Mouse (Mus musculus) cerebellum, postnatal 25 days (tissue): Measurements from ENCODE around the gene Defb30.

Experiments
- DNase-seq, 2 experiments: peaks; one replicate each; pipeline ENCODE4 v3.0.0; 2021; ENCODE audit warnings: mixed read lengths in 2 of 2

The Defb30 gene

DNA sequence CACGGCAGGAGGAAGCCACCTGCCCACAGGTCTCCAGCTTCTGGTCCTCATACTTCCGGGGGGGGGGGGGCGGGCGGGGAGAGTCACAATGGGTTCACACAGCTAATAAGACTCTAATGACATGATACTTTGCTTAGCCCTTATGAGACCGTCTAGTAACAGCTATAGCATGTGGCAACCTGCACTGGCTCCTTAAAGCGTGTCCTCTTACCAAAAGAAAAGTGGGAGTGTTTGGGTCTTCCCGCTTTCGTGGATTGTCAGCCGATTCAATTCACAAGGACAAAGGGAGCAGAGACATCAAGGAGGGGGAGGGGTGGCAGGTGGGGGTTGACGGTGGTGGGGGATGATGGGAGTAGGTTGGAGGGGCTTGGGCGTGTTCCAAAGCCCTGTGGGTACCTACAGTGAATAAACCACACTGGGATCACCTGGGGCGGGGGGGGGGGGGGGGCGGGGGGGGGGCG, at the start of gene Defb30:
Gene Defb30, minus strand, starts transcription at position 51 of the 461 bp plus-strand sequence.
- no peak for DNase-seq

GRCm38 (mm10) chr14:63067708-63068107, 17.9 kb upstream of the Defb30 start:
- DNase-seq = no peak

DNA sequence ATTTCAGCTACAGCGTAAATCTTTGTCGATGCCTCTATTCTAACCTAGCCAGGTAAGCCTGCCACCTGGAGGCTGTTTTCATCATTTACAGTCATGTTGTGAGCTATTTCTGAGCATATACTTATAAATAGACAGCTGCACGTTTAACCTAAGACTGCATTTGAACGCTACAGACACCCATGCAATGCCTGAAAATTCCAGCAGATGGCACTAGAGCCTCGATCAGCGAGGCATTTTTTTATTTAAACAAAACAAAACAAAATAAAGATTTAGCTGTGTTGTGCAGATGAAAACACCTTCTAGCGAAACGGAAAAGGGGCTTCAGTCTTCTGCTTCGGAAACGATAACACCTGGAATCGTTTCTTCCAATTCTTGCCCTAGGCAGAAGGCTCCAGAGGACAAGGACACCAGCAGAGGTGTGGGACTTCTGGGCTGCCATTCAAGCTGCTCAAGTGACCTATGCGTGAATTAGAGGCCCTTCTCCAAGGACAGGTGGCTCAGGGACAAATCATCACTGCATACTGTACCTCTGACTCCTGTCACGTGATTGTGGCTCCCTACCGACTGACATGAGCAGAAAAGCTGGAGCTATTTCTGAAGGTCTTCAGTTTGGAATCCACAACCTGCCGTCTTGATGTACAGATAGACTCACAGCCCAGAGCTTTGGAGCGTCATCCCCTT, 17.0 kb upstream of the Defb30 start:
- DNase-seq = peak; percentile 75 to 87

GRCm38 (mm10) chr14:63065391-63065790, 15.6 kb upstream of the Defb30 start:
- no peak for DNase-seq

DNA sequence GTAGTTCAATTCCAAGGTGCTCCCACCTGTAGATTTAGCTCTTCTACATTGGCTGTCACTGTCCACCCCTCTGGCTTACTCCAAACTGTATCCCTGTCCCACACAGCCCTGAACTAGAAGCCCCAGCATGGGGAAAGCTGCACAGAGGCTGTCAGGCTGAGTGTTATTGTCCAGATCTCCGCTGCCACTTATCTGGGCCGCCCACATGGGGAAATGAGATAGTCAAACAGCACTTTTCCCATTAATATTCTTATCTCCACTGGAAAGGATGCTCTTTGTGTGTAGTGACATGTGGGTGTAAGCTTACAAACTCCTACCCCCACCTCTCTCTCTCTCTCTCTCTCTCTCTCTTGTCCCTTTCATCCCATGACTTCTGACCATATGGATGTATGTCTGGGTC, 12.4 kb upstream of the Defb30 start:
- DNase-seq = no peak

DNA sequence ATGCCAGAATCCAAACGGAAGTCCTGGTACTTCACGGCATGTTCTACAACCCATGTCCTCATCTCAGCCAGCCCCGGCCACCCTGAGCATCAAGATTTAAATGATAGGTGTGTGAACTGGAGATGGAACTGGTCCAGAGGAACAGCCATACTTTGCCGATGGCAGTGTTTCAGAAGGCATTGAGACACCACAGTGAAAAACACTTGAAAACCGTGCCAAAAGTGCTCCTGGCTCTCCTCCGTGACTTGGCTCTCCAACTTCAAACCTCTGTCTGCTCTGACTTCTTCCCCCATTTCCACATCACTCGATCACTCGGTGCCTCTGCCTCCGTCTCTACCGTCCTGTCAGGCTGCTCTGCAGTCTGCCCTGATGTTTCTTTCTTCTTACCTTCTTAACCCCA, 10.6 kb upstream of the Defb30 start:
- DNase-seq = no peak

- DNase-seq = peak; percentile 84 to 90
These were observed 5.0 kb upstream of the Defb30 start for GRCm38 (mm10) chr14:63054729-63055128.

DNA sequence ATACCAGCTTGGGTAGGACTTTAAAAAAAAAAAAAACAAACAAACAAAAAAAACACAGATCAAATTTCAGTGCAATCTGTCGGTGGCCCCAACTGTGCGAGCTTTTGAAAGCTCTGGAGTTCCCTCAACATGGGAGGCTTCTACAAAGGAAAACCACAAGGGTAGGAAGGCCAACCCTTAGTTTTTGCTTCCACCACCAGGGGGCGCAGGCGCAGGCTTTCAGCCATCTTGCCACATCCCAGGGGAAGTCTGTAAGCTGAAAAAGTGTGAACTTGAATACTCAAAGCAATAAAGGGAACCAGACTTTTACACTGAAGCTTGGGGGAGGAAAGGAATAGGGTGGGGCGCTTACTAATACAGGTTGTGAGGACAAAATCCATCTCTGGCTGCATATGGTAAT, 1.0 kb upstream of the Defb30 start:
- peak; percentile 59 to 75 for DNase-seq

DNA sequence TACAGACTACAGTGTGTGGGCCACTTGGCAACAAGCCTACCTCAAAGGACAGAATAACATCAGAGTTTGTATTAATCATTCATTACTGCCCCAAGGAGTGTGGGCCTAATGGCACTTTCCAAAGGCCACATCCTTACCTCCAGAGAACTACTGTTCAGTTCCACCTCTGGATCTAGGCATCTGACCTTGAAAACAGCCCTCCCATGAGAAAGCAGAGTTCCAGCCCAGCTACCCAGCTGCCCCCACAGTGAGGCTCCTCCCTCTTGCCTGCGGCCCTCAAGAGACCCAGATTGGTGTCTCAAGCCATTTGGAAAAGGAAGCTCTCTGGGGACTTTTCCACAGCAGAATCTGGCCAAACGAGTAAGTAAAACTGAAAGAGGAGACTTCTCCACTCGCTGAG, 3.1 kb downstream of the Defb30 start, which contains the start of gene Defb42:
Gene Defb42, plus strand, starts transcription at position 301 of the 400 bp plus-strand sequence.
- no peak for DNase-seq

DNA sequence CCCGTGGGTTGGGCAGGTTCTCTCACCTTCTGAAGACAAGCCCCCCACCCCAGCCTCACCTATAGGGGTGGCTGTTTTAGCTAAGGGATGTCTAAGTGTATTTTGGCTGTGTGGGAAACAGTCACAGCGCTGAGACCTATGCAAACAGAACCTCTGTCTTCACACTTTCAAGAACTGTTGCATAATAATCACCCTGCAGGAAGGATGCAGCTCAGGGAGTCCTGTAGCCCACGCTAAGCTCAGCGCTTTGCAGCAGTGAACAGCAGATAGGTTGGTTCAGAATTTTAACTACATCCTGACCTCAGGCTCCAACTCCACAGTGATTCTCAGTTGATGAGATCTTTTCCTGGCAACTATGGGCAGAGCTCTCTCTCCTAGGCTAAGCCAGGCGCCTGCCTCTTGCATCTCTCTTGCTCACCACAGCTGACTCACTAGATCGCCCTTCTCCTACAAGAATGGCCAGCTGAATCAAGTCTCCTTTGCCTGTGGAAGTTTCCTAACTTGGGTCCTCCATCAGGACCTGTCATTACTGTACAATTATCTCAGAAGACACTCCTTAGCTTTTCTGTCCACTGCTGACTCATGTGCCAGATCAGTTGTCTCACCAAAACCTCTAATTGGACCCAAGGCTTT, 29.1 kb downstream of the Defb30 start:
- no peak for DNase-seq

DNA sequence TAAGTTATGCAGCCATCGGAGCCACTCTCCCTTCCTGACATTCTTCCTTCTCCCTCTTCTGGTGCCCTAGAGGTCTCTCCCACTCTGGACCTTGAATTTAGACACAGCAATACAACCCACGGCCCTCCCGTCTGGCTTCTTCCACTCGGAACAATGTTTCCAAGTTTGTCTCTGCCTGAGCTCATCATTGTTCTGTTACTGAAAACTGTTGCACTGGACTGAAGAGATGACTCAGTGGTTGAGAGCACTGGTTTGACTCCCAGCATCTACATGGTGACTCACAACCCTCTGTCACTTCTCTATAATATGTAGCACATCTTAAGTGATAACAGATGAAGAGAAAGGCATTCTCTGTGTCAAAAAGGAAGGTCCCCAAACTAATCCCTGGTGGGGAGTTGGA, 35.1 kb downstream of the Defb30 start:
- DNase-seq = no peak

GRCm38 (mm10) chr14:63013082-63013481, 36.7 kb downstream of the Defb30 start:
- DNase-seq = no peak

DNA sequence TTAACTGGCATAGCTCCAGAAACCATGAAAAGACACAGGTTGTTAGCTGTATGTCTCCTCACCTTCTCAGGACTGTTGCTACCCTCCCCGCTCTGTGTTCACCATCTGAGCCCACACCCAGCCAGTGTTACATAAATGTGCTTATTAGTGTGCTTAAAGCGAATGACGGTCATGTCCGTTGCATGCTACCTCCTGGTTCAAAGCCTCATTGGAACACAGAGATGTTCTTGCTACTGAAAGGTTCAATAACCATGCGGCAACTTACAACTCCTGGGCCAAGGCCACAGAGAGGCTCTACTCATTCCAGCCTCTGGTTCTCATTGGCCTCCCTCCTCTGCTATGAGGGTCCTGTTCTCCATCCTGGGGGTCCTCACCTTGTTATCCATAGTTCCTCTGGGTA, 38.3 kb downstream of the Defb30 start, which contains the start of gene Defb43:
Gene Defb43, plus strand, starts transcription at position 301 of the 400 bp plus-strand sequence.
- DNase-seq = no peak

DNA sequence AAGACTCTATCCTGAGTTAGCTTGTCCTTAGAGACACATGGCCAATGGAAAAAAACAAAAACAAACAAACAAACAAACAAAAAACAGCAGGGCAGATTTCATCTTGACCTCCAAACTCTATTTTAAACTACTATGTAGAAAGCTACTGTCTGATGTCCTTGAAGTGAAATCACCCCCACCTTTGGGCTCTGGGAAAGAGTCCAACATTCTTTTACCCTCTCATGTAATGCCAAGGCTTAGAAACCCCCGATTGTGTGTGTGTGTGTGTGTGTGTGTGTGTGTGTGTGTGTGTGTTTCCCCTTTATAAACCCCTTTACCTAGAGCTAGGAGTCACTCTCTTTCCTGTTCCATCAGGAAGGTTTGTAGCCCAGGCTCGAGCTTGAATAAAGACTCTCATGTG, 47.2 kb downstream of the Defb30 start:
- no peak for DNase-seq

DNA sequence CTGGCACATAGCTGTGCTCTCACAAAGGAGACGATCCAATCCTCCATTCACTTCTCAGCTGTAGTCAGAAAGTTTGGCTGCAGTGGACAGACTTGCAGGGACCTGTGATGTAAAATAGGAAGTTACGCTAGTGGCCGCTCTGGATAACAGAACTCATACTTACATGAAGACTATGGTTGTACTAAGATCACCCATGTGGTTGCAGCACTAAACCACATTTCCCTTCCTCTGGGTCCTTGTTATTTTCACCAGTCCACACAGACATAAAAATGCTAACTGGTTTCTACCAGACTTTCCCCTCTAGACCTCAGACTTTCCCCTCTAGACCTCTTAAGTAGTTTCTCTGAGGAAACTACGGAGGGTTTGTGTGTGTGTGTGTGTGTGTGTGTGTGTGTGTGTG, 50.8 kb downstream of the Defb30 start:
- DNase-seq = no peak

- no peak for DNase-seq
These were observed 52.0 kb downstream of the Defb30 start, which contains the start of gene Defb47 for GRCm38 (mm10) chr14:62997777-62998176. Gene Defb47 (plus strand): TSS chr14:62998077.

DNA sequence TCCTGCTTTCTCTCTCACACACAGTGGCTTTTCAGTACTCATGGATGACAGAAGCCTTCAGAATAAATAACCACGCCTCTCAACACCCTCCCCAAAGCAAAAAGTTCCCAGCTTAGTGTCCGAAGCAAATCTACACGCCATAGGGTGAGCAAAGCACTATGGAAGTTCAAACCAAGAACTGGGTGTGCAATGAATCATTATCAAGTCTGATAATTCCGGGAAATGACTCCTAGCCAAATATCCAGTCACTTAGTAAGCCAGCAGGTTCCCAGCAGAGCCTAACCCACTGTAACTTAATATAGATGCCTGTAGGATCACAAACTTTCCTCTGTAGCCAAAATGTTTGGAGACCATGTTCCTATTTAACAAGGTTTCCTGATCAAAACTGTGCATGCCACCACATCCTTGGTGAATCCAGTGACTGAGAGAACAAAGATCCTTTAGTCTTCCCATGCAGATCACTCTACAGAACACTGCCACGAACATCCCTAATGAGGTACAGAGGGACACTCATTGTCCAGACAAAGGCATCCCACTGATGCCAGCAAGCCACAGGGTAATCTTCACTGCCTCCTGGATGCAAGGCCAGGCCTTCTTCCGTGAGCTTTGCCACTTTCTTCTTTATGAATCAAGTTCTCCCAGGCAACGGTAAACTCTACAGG, 57.8 kb downstream of the Defb30 start:
- DNase-seq = no peak

DNA sequence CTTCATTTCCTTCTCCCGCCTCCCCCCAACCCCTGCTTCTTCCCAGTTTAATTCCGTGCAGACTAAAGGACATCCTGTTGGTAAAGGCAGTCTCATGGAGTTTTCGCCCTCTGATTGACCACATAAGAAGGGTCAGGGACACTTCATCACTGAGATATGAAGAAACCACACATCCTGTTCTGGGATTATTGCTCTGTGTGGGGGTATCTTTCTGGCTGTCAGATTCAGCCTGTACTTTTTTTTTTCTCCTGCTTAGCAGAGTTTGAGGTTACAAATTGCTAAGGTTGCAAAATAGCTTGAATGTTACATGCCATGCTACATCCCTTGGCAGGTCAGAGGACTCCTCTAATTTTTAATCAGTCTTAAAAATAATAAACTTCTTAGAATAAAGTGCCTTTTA, 58.5 kb downstream of the Defb30 start:
- DNase-seq = no peak

GRCm38 (mm10) chr14:62984410-62984809, 65.3 kb downstream of the Defb30 start, which contains the start of gene Defb48:
Gene Defb48 (minus strand): TSS chr14:62984510.
- DNase-seq = no peak
